Mouse (Mus musculus): Measurements from ENCODE around the gene Slc22a17. TPM values are rescaled to one million over a fixed set of nuclear protein-coding genes. Genes with fewer than 3 reads are reported as not detected.

The Slc22a17 gene
- polyA plus RNA-seq, 1 experiment from 2014 or later, result 110 TPM

DNA sequence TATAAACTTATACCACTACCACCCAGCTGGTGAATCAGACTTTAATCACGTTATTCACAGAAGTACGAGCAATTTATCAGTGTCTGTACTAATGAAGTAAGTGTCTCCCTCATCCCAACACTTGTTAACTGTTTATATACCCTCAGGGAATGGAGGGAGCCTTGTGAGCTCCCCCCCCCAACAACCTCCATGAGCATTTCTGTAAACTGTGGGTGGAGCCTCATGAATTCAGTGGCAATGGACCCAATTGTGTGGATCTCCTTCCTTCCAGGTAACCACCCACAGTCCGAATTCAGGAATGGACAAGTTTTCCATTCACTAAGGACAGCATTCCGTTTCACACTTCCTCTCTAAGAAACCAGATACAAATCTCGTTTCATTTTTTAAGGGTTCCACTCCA lies 47.3 kb downstream of the Slc22a17 start:
- no peak overlapping the region for H3K4me2 ChIP-seq (replicated peaks)
- no peak overlapping the region for H3K27ac ChIP-seq (replicated peaks)
- peaks cover 14% of the 10 kb centered on the region for H3K4me1 ChIP-seq
- H3K9me3 ChIP-seq, result no peaks in the 10 kb centered on the region
- no peak overlapping the region for H3K9ac ChIP-seq (replicated peaks)
- no peak for ATAC-seq (ENCODE audit: low FRiP score, low read depth)
- no peaks in the 10 kb centered on the region for H3K36me3 ChIP-seq
- WGBS, result 91% methylated on average over 5 of the region's 5 CpGs
- no peaks in the 10 kb centered on the region; the same call in 1 of the 2 replicates for H3K27me3 ChIP-seq
- no peak overlapping the region for H3K4me3 ChIP-seq

DNA sequence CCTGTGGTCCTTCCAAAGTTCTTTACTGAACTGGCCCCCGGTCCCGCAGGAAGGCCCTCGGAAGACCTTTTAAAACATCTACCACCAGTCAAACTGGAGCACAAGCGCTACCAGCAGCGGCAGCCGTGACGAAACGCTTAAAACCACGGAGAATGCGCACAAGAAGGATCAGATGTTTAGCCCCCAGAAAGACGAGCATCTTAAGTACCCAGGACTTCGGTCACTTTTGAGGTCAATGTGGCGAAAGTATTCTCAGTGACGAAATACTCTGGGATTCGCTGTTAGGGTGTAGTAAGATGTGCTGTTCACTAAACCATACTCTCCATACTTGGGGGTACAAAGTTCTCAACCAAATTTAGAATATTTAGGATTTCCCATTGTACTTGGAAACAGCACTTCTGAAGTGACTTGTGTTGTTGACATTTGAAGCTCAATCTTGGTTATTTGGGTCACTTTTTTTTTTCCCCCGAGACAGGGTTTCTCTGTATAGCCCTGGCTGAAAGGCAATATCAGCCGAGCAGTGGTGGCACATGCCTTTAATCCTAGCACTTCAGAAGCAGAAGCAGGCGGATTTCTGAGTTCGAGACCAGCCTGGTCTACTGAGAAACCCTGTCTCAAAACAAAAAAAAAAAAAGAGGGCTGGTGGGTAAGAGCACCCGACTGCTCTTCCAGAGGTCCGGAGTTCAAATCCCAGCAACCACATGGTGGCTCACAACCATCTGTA lies 48.5 kb downstream of the Slc22a17 start:
- Histone ChIP-seq H3K9ac (replicated peaks) (peak overlapping the region; percentile 58), H3K36me3 (no peaks in the 10 kb centered on the region), H3K4me3 (peak overlapping the region; percentile 93), H3K9me3 (no peaks in the 10 kb centered on the region), H3K4me1 (peaks cover 14% of the 10 kb centered on the region), H3K4me2 (replicated peaks) (peak overlapping the region; percentile 73), H3K27me3 (no peaks in the 10 kb centered on the region; the same call in 1 of the 2 replicates), H3K27ac (replicated peaks) (peak overlapping the region; percentile 80)
- ATAC-seq (ENCODE audit: low FRiP score, low read depth), result peak; percentile 18
- 18% methylated on average over 21 of the region's 21 CpGs for WGBS

DNA sequence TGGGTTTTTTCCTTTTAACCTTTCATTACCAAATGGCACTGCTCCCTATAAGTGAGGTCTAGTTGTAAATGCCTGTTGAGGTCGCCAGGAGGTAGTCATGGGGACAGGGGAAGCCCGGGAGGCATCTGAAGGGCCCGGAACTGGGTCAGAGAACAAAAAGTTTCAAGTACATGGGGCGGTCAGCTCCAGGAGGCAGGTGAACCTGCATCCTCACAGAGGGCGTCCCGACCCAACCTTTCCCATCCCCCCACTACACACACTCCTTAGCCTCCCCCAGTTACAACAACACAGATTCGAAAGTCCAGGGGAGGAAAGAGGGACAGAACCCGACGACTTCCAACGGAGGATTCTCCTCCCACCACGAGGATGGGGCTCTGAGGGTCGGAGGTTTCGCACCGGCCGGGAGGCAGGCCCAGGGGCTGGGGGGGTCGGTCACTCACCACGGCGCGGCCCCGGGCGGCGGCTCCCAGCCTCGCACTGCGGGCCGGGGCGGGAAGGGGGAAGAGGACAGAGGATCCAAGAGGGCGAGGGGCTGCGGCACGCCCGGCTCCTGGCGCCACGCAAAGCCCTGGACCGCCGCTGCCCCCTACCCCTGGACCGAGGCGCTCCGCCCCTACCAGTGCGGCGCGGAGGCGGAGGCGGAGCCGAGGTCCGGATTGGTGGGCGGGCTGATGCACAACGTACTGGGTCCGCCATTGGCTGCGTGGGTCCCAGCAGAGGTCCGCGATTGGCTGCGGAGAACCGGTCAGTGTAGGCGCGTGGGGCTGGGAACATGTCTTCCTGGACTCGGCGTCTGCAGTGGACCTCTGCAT lies 49.2 kb downstream of the Slc22a17 start:
- H3K36me3 ChIP-seq, result no peaks in the 10 kb centered on the region
- peak overlapping the region; percentile 80 for H3K27ac ChIP-seq (replicated peaks)
- peaks cover 14% of the 10 kb centered on the region for H3K4me1 ChIP-seq
- peak overlapping the region; percentile 96 for H3K9ac ChIP-seq (replicated peaks)
- no peaks in the 10 kb centered on the region; the same call in 1 of the 2 replicates for H3K27me3 ChIP-seq
- peak overlapping the region; percentile 93 for H3K4me3 ChIP-seq
- peak overlapping the region; percentile 73 for H3K4me2 ChIP-seq (replicated peaks)
- peak; percentile 100 for ATAC-seq (ENCODE audit: low FRiP score, low read depth)
- H3K9me3 ChIP-seq, result no peaks in the 10 kb centered on the region
- under 1% methylated on average over 56 of the region's 56 CpGs for WGBS

DNA sequence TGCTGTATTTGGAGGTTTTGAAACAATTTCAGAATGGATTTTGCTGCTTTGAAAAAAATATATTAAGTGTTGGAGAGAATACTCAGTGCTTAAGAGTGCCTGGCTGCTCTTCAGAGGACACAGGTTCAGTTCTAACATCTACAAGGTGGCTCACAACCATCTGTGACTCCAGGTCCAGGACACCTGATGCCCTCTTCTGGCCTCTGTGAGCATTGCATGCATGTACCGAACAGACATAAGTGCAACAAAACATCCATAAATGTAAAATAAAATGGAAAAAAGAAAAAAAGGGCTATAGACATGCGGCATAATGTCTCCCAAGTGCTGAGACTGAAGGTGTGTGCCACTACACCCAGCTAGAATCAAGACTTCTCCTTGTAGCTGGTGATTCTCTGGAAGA lies 52.4 kb downstream of the Slc22a17 start:
- no peaks in the 10 kb centered on the region for H3K9me3 ChIP-seq
- no peak overlapping the region for H3K4me3 ChIP-seq
- H3K4me1 ChIP-seq, result peaks cover 14% of the 10 kb centered on the region
- H3K27me3 ChIP-seq, result no peaks in the 10 kb centered on the region; the same call in 1 of the 2 replicates
- 39% methylated on average over 2 of the region's 2 CpGs for WGBS
- peaks cover 24% of the 10 kb centered on the region for H3K36me3 ChIP-seq
- no peak overlapping the region for H3K9ac ChIP-seq (replicated peaks)
- no peak overlapping the region for H3K4me2 ChIP-seq (replicated peaks)
- no peak for ATAC-seq (ENCODE audit: low FRiP score, low read depth)
- H3K27ac ChIP-seq (replicated peaks), result no peak overlapping the region

DNA sequence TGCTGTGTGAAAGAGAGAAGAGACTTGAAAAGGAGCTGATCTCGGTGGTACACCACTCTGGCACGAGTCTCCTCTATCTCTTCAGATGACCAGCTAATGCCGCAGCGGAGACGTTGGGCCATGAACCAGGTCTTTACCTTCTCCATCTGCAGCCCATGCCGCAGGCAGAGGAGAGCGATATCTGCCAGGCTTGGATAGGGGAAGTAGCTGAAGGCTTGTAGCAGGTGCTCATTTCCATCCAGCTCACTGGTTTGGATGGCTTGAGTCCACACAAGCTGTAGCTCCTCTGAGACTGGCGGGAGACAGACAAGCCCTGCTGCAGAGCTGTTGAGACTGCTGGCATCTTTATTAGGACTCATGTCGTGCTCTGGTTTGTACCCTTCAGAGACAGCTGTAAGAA lies 55.0 kb downstream of the Slc22a17 start:
- H3K4me1 ChIP-seq, result peaks cover 7% of the 10 kb centered on the region
- no peaks in the 10 kb centered on the region for H3K27me3 ChIP-seq
- no peak overlapping the region for H3K27ac ChIP-seq (replicated peaks)
- H3K36me3 ChIP-seq, result peaks cover 30% of the 10 kb centered on the region
- 89% methylated on average over 9 of the region's 9 CpGs for WGBS
- H3K4me3 ChIP-seq, result no peak overlapping the region
- ATAC-seq (ENCODE audit: low FRiP score, low read depth), result no peak
- no peaks in the 10 kb centered on the region for H3K9me3 ChIP-seq
- H3K9ac ChIP-seq (replicated peaks), result no peak overlapping the region
- no peak overlapping the region for H3K4me2 ChIP-seq (replicated peaks)

DNA sequence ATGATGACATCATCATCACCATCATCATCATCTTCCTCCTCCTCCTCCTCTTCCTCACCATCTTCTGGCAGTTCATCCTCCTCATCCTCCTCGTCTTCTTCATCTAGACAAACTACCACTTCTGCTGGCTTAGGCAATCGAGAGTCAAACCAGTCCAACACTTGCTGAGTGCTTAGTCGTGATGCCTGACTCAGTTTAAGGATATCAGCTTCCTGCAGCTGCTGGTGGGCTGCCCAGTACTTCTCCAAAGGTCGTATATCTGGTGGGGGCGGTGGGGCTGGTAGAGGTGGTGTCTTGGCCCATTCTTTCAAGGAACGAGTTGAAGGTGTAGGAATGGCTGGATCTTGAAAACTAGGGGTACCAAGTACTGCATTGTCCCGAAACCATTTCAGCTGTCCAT lies 56.2 kb downstream of the Slc22a17 start:
- peaks cover 30% of the 10 kb centered on the region for H3K36me3 ChIP-seq
- H3K27ac ChIP-seq (replicated peaks), result no peak overlapping the region
- no peak overlapping the region for H3K4me2 ChIP-seq (replicated peaks)
- 94% methylated on average over 7 of the region's 7 CpGs for WGBS
- H3K27me3 ChIP-seq, result no peaks in the 10 kb centered on the region
- H3K9me3 ChIP-seq, result no peaks in the 10 kb centered on the region
- no peaks in the 10 kb centered on the region for H3K4me1 ChIP-seq
- ATAC-seq (ENCODE audit: low FRiP score, low read depth), result no peak
- H3K4me3 ChIP-seq, result no peak overlapping the region
- no peak overlapping the region for H3K9ac ChIP-seq (replicated peaks)

MicroRNAs within 50 kb of the gene (microRNA counts, 519-probe panel; counts per million panel counts)
- microRNA mmu-miR-208a, result not detected

Small RNA genes within 50 kb of the gene (microRNA-seq; reads per million reads assigned to microRNA genes)
- gene Mir208a, result 6.3 reads per million, percentile 21 among the genes with 10 or more reads in this experiment

Other genes with a start within 250 kb of the Slc22a17 start
- gene 1700123O20Rik, start 226.9 kb downstream of the Slc22a17 start, polyA plus RNA-seq (2016; fragmentation: Nextera tagmentation; extraction: Ambion mirVana), result 84.9 and 89.0 TPM in 2 replicates
- gene Acin1, start 226.2 kb downstream of the Slc22a17 start, polyA plus RNA-seq (2016; fragmentation: Nextera tagmentation; extraction: Ambion mirVana), result 176 and 178 TPM in 2 replicates
- 0.09 and 0.11 TPM in 2 replicates for gene Gm29776, start 214.3 kb downstream of the Slc22a17 start, polyA plus RNA-seq (2016; fragmentation: Nextera tagmentation; extraction: Ambion mirVana)
- gene Cebpe, start 201.0 kb downstream of the Slc22a17 start, polyA plus RNA-seq (2016; fragmentation: Nextera tagmentation; extraction: Ambion mirVana), result 0.38 TPM in 1 of 2 replicates, not detected in the other
- 2.9 and 3.3 TPM in 2 replicates for gene Slc7a8, start 131.2 kb downstream of the Slc22a17 start, polyA plus RNA-seq (2016; fragmentation: Nextera tagmentation; extraction: Ambion mirVana)
- not detected in 2 replicates for gene Rnf212b, start 99.0 kb downstream of the Slc22a17 start, polyA plus RNA-seq (2016; fragmentation: Nextera tagmentation; extraction: Ambion mirVana)
- 16.4 and 18.6 TPM in 2 replicates for gene Homez, start 42.2 kb downstream of the Slc22a17 start, polyA plus RNA-seq (2016; fragmentation: Nextera tagmentation; extraction: Ambion mirVana)
- gene Ppp1r3e, start 35.6 kb downstream of the Slc22a17 start, polyA plus RNA-seq (2016; fragmentation: Nextera tagmentation; extraction: Ambion mirVana), result 0.80 and 1.6 TPM in 2 replicates
- 2.7 and 3.7 TPM in 2 replicates for gene Bcl2l2, start 29.8 kb downstream of the Slc22a17 start, polyA plus RNA-seq (2016; fragmentation: Nextera tagmentation; extraction: Ambion mirVana)
- gene Gm20521, start 29.7 kb downstream of the Slc22a17 start, polyA plus RNA-seq (2016; fragmentation: Nextera tagmentation; extraction: Ambion mirVana), result 0.22 TPM in 1 of 2 replicates, not detected in the other
- 199 and 238 TPM in 2 replicates for gene Pabpn1, start 20.6 kb downstream of the Slc22a17 start, polyA plus RNA-seq (2016; fragmentation: Nextera tagmentation; extraction: Ambion mirVana)
- gene Efs, start 13.0 kb upstream of the Slc22a17 start, polyA plus RNA-seq (2016; fragmentation: Nextera tagmentation; extraction: Ambion mirVana), result 36.0 and 38.6 TPM in 2 replicates
- gene Il25, start 19.6 kb upstream of the Slc22a17 start, polyA plus RNA-seq (2016; fragmentation: Nextera tagmentation; extraction: Ambion mirVana), result not detected in 2 replicates
- 1.2 and 2.2 TPM in 2 replicates for gene Cmtm5, start 23.1 kb upstream of the Slc22a17 start, polyA plus RNA-seq (2016; fragmentation: Nextera tagmentation; extraction: Ambion mirVana)
- 0.99 and 1.1 TPM in 2 replicates for gene Myh6, start 53.8 kb upstream of the Slc22a17 start, polyA plus RNA-seq (2016; fragmentation: Nextera tagmentation; extraction: Ambion mirVana)
- gene Gm17428, start 63.8 kb upstream of the Slc22a17 start, polyA plus RNA-seq (2016; fragmentation: Nextera tagmentation; extraction: Ambion mirVana), result not detected in 2 replicates
- 2.3 and 4.1 TPM in 2 replicates for gene Myh7, start 81.5 kb upstream of the Slc22a17 start, polyA plus RNA-seq (2016; fragmentation: Nextera tagmentation; extraction: Ambion mirVana)
- gene Ngdn, start 102.3 kb upstream of the Slc22a17 start, polyA plus RNA-seq (2016; fragmentation: Nextera tagmentation; extraction: Ambion mirVana), result 65.7 and 69.6 TPM in 2 replicates
- 26.2 and 30.2 TPM in 2 replicates for gene Zfhx2, start 179.2 kb upstream of the Slc22a17 start, polyA plus RNA-seq (2016; fragmentation: Nextera tagmentation; extraction: Ambion mirVana)
- 26.6 and 27.3 TPM in 2 replicates for gene Thtpa, start 181.7 kb upstream of the Slc22a17 start, polyA plus RNA-seq (2016; fragmentation: Nextera tagmentation; extraction: Ambion mirVana)
- 8.2 and 10.9 TPM in 2 replicates for gene Ap1g2, start 193.5 kb upstream of the Slc22a17 start, polyA plus RNA-seq (2016; fragmentation: Nextera tagmentation; extraction: Ambion mirVana)
- gene Jph4, start 203.8 kb upstream of the Slc22a17 start, polyA plus RNA-seq (2016; fragmentation: Nextera tagmentation; extraction: Ambion mirVana), result 7.2 and 9.9 TPM in 2 replicates

Data from midbrain, embryonic 12.5 days (tissue).